Mouse (Mus musculus) kidney, adult 2 months (tissue): ENCODE results near the gene Elavl2. TPM values are rescaled to one million over a fixed set of nuclear protein-coding genes. Genes with fewer than 3 reads are reported as not detected.

Experiments
- DNase-seq: peaks from one replicate; pipeline ENCODE4 v3.0.0; 2021
- H3K27ac ChIP-seq: fragments of 200-500 bp; 2 replicates; pipeline ENCODE4 v1.5.1; 2012; ENCODE audit warnings: low read depth, low read length, control low read depth, inconsistent platforms; ENCODE audit not compliant: insufficient read depth
- H3K27me3 ChIP-seq: fragments of 200-500 bp; replicated peaks from 2 replicates; pipeline ENCODE4 v1.6.1; 2012; ENCODE audit warnings: mild to moderate bottlenecking, moderate library complexity, low read length, inconsistent platforms; ENCODE audit not compliant: control insufficient read depth, insufficient read depth
- H3K36me3 ChIP-seq: fragments of 200-500 bp; 2 replicates; pipeline ENCODE4 v1.6.1; 2012; ENCODE audit warnings: mild to moderate bottlenecking, moderate library complexity, low read length, inconsistent platforms; ENCODE audit not compliant: control insufficient read depth, insufficient read depth
- H3K4me1 ChIP-seq: fragments of 200-500 bp; 2 replicates; pipeline ENCODE4 v1.6.1; 2011; ENCODE audit warnings: low read length; ENCODE audit not compliant: control insufficient read depth, insufficient read depth
- H3K4me3 ChIP-seq: fragments of 200-500 bp; 2 replicates; pipeline ENCODE4 v1.5.1; 2011; ENCODE audit warnings: mild to moderate bottlenecking, low read depth, low read length, control low read depth; ENCODE audit not compliant: insufficient read depth
- CTCF ChIP-seq: fragments of 200-500 bp; conservative IDR thresholded peaks from 2 replicates; pipeline ENCODE4 v1.5.1; 2011; ENCODE audit warnings: low read depth, mild to moderate bottlenecking, control low read depth, low read length, moderate library complexity, mixed read lengths; ENCODE audit not compliant: insufficient read depth, insufficient read length
- POLR2A ChIP-seq: fragments of 200-500 bp; IDR thresholded peaks from one replicate; pipeline ENCODE4 v1.6.1; 2011; ENCODE audit warnings: low read depth, low read length, control low read depth
- WGBS: fragments of 180-500 bp; shearing (Covaris S2); methylation state at CpG from one replicate; pipeline ENCODE4 v1.1.7; 2018; 5-methylcytosine and 5-hydroxymethylcytosine counted together
- polyA plus RNA-seq: library from polyadenylated mRNA; depleted of rRNA; stranded (reverse); fragments of >200 nt; gene quantifications from 2 replicates; pipeline ENCODE4 v1.2.3, GENCODE M21; 2012

The Elavl2 gene
- polyA plus RNA-seq, 1 experiment: 0.34 TPM

GRCm38 (mm10) chr4:91238739-91239485 lies 161.7 kb downstream of the Elavl2 start:
- WGBS: 59% methylated on average over 6 of the region's 6 CpGs
- no peak for TF ChIP-seq POLR2A
- no peak for TF ChIP-seq CTCF
- no peaks in the 10 kb centered on the region for H3K27me3 ChIP-seq
- no peaks in the 10 kb centered on the region for H3K36me3 ChIP-seq
- no peak overlapping the region for H3K27ac ChIP-seq
- DNase-seq: no peak
- no peaks in the 10 kb centered on the region for H3K4me1 ChIP-seq
- H3K4me3 ChIP-seq: no peak overlapping the region

DNA sequence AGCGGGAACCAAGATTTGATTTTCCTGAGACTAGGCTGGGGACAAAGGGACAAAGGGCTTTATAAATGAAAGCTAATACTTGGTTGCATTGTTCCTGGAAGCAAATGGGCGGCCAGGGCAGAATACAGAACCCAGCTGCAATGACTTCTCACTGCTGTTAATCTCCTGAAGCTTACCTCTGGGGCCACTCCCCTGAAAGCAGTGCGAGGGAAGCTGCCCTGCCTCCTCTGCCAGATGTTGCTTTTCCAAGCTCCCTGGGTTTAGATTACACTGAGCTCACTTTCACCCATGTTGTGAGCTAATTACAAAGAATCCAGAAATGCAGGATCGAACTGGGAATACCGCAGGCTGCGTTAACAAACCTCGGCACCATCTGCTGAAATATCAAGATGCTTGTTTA lies 163.6 kb downstream of the Elavl2 start:
- no peaks in the 10 kb centered on the region for H3K27me3 ChIP-seq
- H3K4me1 ChIP-seq: no peaks in the 10 kb centered on the region
- H3K27ac ChIP-seq: no peak overlapping the region
- no peak overlapping the region for H3K4me3 ChIP-seq
- 31% methylated on average over 7 of the region's 7 CpGs for WGBS
- TF ChIP-seq CTCF (no peak), POLR2A (no peak)
- DNase-seq: no peak
- no peaks in the 10 kb centered on the region for H3K36me3 ChIP-seq

DNA sequence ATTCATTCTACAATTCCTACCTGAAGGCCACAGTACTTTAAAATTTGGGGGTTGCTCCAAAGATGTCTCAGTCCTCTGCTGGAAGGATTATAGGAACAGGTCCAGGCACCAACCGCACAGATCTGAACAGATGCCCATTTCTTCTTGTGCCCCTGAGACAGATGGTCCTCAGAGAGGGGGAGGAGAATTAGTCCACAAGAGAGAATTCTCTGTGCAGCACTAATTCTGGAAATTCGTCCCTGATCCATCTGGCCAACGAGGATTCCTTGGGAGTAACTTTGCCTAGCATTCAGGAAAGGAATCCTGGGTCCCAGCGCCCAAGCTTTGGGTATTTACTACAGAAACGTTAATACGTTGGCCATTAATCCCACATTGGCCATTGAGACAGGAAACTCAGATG lies 165.6 kb downstream of the Elavl2 start:
- H3K36me3 ChIP-seq: no peaks in the 10 kb centered on the region
- H3K4me3 ChIP-seq: no peak overlapping the region
- no peak for DNase-seq
- H3K27me3 ChIP-seq: no peaks in the 10 kb centered on the region
- WGBS: 86% methylated on average over 6 of the region's 6 CpGs
- H3K27ac ChIP-seq: no peak overlapping the region
- no peaks in the 10 kb centered on the region for H3K4me1 ChIP-seq
- TF ChIP-seq POLR2A (no peak), CTCF (no peak)

DNA sequence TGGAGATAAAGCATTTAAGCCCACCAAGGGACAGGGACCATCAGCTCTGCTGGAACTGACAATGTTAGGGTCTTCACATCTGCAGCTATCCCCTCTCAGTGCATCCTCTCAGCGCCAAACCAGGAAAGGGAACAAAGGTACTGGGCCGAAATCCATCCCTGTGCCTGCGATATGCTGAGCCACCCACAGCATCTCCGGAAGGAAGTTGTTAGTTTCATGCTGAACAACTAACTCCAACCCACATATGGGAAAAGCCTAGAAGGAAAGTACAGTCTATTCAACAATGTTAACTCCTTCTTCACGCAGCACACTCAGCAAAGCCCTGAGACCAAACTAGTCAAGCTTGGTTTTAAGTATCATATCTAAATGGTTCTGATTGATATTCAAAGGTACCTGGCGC lies 167.0 kb downstream of the Elavl2 start:
- Histone ChIP-seq H3K27ac (no peak overlapping the region), H3K27me3 (no peaks in the 10 kb centered on the region), H3K4me3 (no peak overlapping the region), H3K36me3 (no peaks in the 10 kb centered on the region), H3K4me1 (no peaks in the 10 kb centered on the region)
- no peak for TF ChIP-seq POLR2A
- TF ChIP-seq CTCF: no peak
- WGBS: 90% methylated on average over 6 of the region's 6 CpGs
- no peak for DNase-seq

- TF ChIP-seq POLR2A (no peak), CTCF (no peak)
- no peak for DNase-seq
- H3K4me1 ChIP-seq: no peaks in the 10 kb centered on the region
- 72% methylated on average over 1 of the region's 1 CpGs for WGBS
- H3K27me3 ChIP-seq: no peaks in the 10 kb centered on the region
- no peaks in the 10 kb centered on the region for H3K36me3 ChIP-seq
- no peak overlapping the region for H3K27ac ChIP-seq
- H3K4me3 ChIP-seq: no peak overlapping the region
Observed at GRCm38 (mm10) chr4:91230439-91230863, 170.1 kb downstream of the Elavl2 start.

DNA sequence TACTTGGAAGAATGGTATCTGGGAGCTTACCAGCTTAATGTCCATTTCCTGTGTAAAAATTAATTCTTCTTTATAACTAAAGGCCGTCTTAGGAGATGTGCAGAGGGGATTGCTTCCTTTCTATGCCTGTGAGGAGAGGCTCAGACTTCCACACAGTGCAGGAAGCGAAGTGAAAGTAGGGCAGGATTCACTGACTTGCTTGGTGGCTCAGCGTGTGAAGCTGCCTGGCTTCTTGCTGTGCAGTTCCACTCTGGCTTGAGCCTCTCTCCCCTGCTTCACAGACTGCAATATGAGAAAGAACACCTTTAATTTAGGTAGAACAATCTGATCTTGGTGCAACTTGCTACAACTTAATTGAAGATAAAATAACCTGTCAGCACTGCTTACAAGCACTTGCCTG lies 172.2 kb downstream of the Elavl2 start:
- no peaks in the 10 kb centered on the region for H3K27me3 ChIP-seq
- H3K4me3 ChIP-seq: no peak overlapping the region
- no peak overlapping the region for H3K27ac ChIP-seq
- H3K36me3 ChIP-seq: no peaks in the 10 kb centered on the region
- WGBS: 71% methylated on average over 3 of the region's 3 CpGs
- no peak for DNase-seq
- TF ChIP-seq POLR2A (no peak), CTCF (no peak)
- H3K4me1 ChIP-seq: no peaks in the 10 kb centered on the region

DNA sequence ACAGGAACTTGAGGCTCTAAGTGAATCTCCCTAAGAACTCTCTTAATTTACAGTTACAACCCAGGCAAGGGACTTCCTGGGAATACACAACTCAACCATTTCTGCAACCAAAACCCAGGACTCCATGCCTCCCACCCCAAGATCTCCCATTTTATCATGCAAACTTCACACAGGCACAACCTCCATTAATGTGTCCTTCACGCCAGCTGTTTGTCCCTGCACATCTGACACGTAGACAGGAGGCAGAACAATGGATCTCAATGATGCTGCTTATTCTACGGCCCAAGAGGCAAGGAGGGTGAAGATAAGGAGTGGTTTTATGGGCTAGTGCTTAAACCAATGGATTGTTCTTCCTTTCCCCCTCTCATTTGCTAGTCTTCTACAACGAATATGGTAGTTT lies 176.8 kb downstream of the Elavl2 start:
- H3K36me3 ChIP-seq: no peaks in the 10 kb centered on the region
- DNase-seq: no peak
- no peak overlapping the region for H3K4me3 ChIP-seq
- TF ChIP-seq POLR2A: no peak
- no peak for TF ChIP-seq CTCF
- no peak overlapping the region for H3K27ac ChIP-seq
- WGBS: 70% methylated on average over 4 of the region's 4 CpGs
- H3K27me3 ChIP-seq: no peaks in the 10 kb centered on the region
- no peaks in the 10 kb centered on the region for H3K4me1 ChIP-seq
